Mouse (Mus musculus) spleen, postnatal 36 days (tissue): ENCODE data around the gene Mlana.

ENCODE experiments used
- DNase-seq, 2 experiments: peaks; one replicate each; pipeline ENCODE4 v3.0.0; 2022; ENCODE audit warnings: low spot score in 2 of 2, mixed read lengths in 1 of 2

The Mlana gene

GRCm38 (mm10) chr19:29697245-29697874 lies at the start of gene Mlana:
Mlana (plus strand) TSS chr19:29697824.
- DNase-seq: no peak

- DNase-seq: no peak
These were observed 49.1 kb upstream of the Mlana start for GRCm38 (mm10) chr19:29648550-29648914.

- peak in 1 of 2 experiments; percentile 19 for DNase-seq
These were observed 47.9 kb upstream of the Mlana start for GRCm38 (mm10) chr19:29649683-29650082.

GRCm38 (mm10) chr19:29653768-29654265 lies 43.8 kb upstream of the Mlana start:
- no peak for DNase-seq

GRCm38 (mm10) chr19:29655148-29655547 lies 42.5 kb upstream of the Mlana start:
- DNase-seq: no peak

- no peak for DNase-seq
These were observed 41.6 kb upstream of the Mlana start for GRCm38 (mm10) chr19:29656029-29656428.

GRCm38 (mm10) chr19:29656620-29657019 lies 41.0 kb upstream of the Mlana start:
- no peak for DNase-seq

GRCm38 (mm10) chr19:29657033-29657432 lies 40.6 kb upstream of the Mlana start:
- no peak for DNase-seq

- no peak for DNase-seq
These were observed 40.1 kb upstream of the Mlana start for GRCm38 (mm10) chr19:29657558-29657957.

GRCm38 (mm10) chr19:29658836-29659235 lies 38.8 kb upstream of the Mlana start:
- DNase-seq: no peak

GRCm38 (mm10) chr19:29659705-29660104 lies 37.9 kb upstream of the Mlana start:
- DNase-seq: no peak

GRCm38 (mm10) chr19:29660835-29661764 lies 36.5 kb upstream of the Mlana start:
- DNase-seq: no peak

- no peak for DNase-seq
These were observed 35.5 kb upstream of the Mlana start for GRCm38 (mm10) chr19:29661974-29662580.

GRCm38 (mm10) chr19:29663780-29664179 lies 33.8 kb upstream of the Mlana start:
- DNase-seq: no peak

- DNase-seq: no peak
These were observed 32.7 kb upstream of the Mlana start for GRCm38 (mm10) chr19:29664934-29665333.

GRCm38 (mm10) chr19:29666164-29666563 lies 31.5 kb upstream of the Mlana start:
- DNase-seq: no peak

GRCm38 (mm10) chr19:29666965-29667594 lies 30.5 kb upstream of the Mlana start:
- DNase-seq: no peak

GRCm38 (mm10) chr19:29668135-29668534 lies 29.5 kb upstream of the Mlana start:
- no peak for DNase-seq

GRCm38 (mm10) chr19:29670247-29670646 lies 27.4 kb upstream of the Mlana start:
- DNase-seq: no peak

GRCm38 (mm10) chr19:29671160-29671559 lies 26.5 kb upstream of the Mlana start:
- DNase-seq: no peak

- DNase-seq: no peak
These were observed 25.0 kb upstream of the Mlana start for GRCm38 (mm10) chr19:29672660-29673059.

GRCm38 (mm10) chr19:29674946-29675345 lies 22.7 kb upstream of the Mlana start:
- DNase-seq: no peak
